Mouse (Mus musculus): ENCODE measurements at regions not wholly inside any gene's neighbourhood (a gene's known extent, or its start where the extent isn't known, plus 50 kb on each side); places are given as distances from the start of the nearest gene placed in this dataset.

- no peak for ATAC-seq (ENCODE audit: low read depth)
- no peak overlapping the region for H3K4me3 ChIP-seq
- no peaks in the 10 kb centered on the region for H3K36me3 ChIP-seq
- no peaks in the 10 kb centered on the region for H3K4me1 ChIP-seq (replicated peaks)
- H3K9me3 ChIP-seq: no peaks in the 10 kb centered on the region
- no peak overlapping the region for H3K27ac ChIP-seq (replicated peaks)
- 91% methylated on average over 1 of the region's 1 CpGs for WGBS
- H3K9ac ChIP-seq: no peak overlapping the region
- H3K27me3 ChIP-seq: no peaks in the 10 kb centered on the region
- H3K4me2 ChIP-seq: no peak overlapping the region
These were observed 841.6 kb upstream of the Adam24 start for GRCm38 (mm10) chr8:39833251-39833650.

- H3K4me2 ChIP-seq: no peak overlapping the region
- no peaks in the 10 kb centered on the region for H3K9me3 ChIP-seq
- H3K4me1 ChIP-seq (replicated peaks): no peaks in the 10 kb centered on the region
- no peak overlapping the region for H3K9ac ChIP-seq
- H3K36me3 ChIP-seq: no peaks in the 10 kb centered on the region
- no peak for ATAC-seq (ENCODE audit: low read depth)
- no peak overlapping the region for H3K27ac ChIP-seq (replicated peaks)
- WGBS: 66% methylated on average over 2 of the region's 2 CpGs
- no peak overlapping the region for H3K4me3 ChIP-seq
- no peaks in the 10 kb centered on the region for H3K27me3 ChIP-seq
These were observed 828.0 kb upstream of the Adam24 start for GRCm38 (mm10) chr8:39846854-39847253.

GRCm38 (mm10) chr8:39862544-39862943 is 812.3 kb upstream of the Adam24 start:
- no peak for ATAC-seq (ENCODE audit: low read depth)
- H3K36me3 ChIP-seq: no peaks in the 10 kb centered on the region
- H3K4me2 ChIP-seq: no peak overlapping the region
- H3K9ac ChIP-seq: no peak overlapping the region
- H3K27ac ChIP-seq (replicated peaks): no peak overlapping the region
- no peaks in the 10 kb centered on the region for H3K9me3 ChIP-seq
- no peak overlapping the region for H3K4me3 ChIP-seq
- H3K27me3 ChIP-seq: no peaks in the 10 kb centered on the region
- no peaks in the 10 kb centered on the region for H3K4me1 ChIP-seq (replicated peaks)
- WGBS: 85% methylated on average over 2 of the region's 2 CpGs

- H3K4me2 ChIP-seq: no peak overlapping the region
These were observed 772.6 kb upstream of the Adam24 start for GRCm38 (mm10) chr8:39902251-39902650.

GRCm38 (mm10) chr8:39912926-39913325 is 762.0 kb upstream of the Adam24 start:
- H3K36me3 ChIP-seq: no peaks in the 10 kb centered on the region
- 70% methylated on average over 2 of the region's 2 CpGs for WGBS
- no peak for ATAC-seq (ENCODE audit: low read depth)

More at GRCm38 (mm10) chr8:39902251-39902650, 772.6 kb upstream of the Adam24 start:
- WGBS: 87% methylated on average over 1 of the region's 1 CpGs
- no peak overlapping the region for H3K9ac ChIP-seq
- H3K4me1 ChIP-seq (replicated peaks): no peaks in the 10 kb centered on the region
- H3K4me3 ChIP-seq: no peak overlapping the region
- no peak for ATAC-seq (ENCODE audit: low read depth)
- no peaks in the 10 kb centered on the region for H3K36me3 ChIP-seq
- no peaks in the 10 kb centered on the region for H3K9me3 ChIP-seq
- H3K27me3 ChIP-seq: no peaks in the 10 kb centered on the region
- H3K27ac ChIP-seq (replicated peaks): no peak overlapping the region

GRCm38 (mm10) chr8:39921336-39921735 is 753.5 kb upstream of the Adam24 start:
- WGBS: 84% methylated on average over 2 of the region's 2 CpGs
- H3K27ac ChIP-seq (replicated peaks): no peak overlapping the region
- H3K4me2 ChIP-seq: no peak overlapping the region
- no peaks in the 10 kb centered on the region for H3K4me1 ChIP-seq (replicated peaks)
- H3K9me3 ChIP-seq: no peaks in the 10 kb centered on the region
- ATAC-seq (ENCODE audit: low read depth): no peak
- H3K4me3 ChIP-seq: no peak overlapping the region
- no peak overlapping the region for H3K9ac ChIP-seq
- no peaks in the 10 kb centered on the region for H3K27me3 ChIP-seq
- no peaks in the 10 kb centered on the region for H3K36me3 ChIP-seq

More at GRCm38 (mm10) chr8:39912926-39913325, 762.0 kb upstream of the Adam24 start:
- H3K27ac ChIP-seq (replicated peaks): no peak overlapping the region
- no peaks in the 10 kb centered on the region for H3K27me3 ChIP-seq
- no peaks in the 10 kb centered on the region for H3K9me3 ChIP-seq
- no peaks in the 10 kb centered on the region for H3K4me1 ChIP-seq (replicated peaks)
- H3K4me3 ChIP-seq: no peak overlapping the region
- no peak overlapping the region for H3K4me2 ChIP-seq
- no peak overlapping the region for H3K9ac ChIP-seq

GRCm38 (mm10) chr8:39923741-39924140 is 751.1 kb upstream of the Adam24 start:
- H3K4me1 ChIP-seq (replicated peaks): no peaks in the 10 kb centered on the region
- ATAC-seq (ENCODE audit: low read depth): no peak
- H3K4me3 ChIP-seq: no peak overlapping the region
- H3K4me2 ChIP-seq: no peak overlapping the region
- H3K9me3 ChIP-seq: no peaks in the 10 kb centered on the region
- no peak overlapping the region for H3K27ac ChIP-seq (replicated peaks)
- H3K27me3 ChIP-seq: no peaks in the 10 kb centered on the region
- no peaks in the 10 kb centered on the region for H3K36me3 ChIP-seq
- 59% methylated on average over 2 of the region's 2 CpGs for WGBS
- H3K9ac ChIP-seq: no peak overlapping the region

GRCm38 (mm10) chr8:39950178-39950896 is 724.5 kb upstream of the Adam24 start:
- Histone ChIP-seq H3K27me3 (no peaks in the 10 kb centered on the region), H3K4me2 (no peak overlapping the region), H3K27ac (replicated peaks) (no peak overlapping the region), H3K4me1 (replicated peaks) (no peaks in the 10 kb centered on the region), H3K4me3 (no peak overlapping the region), H3K9me3 (no peaks in the 10 kb centered on the region), H3K36me3 (no peaks in the 10 kb centered on the region), H3K9ac (no peak overlapping the region)
- WGBS: 62% methylated on average over 6 of the region's 6 CpGs
- peak; percentile 86 for ATAC-seq (ENCODE audit: low read depth)

- 61% methylated on average over 5 of the region's 5 CpGs for WGBS
- no peak overlapping the region for H3K9ac ChIP-seq
- no peaks in the 10 kb centered on the region for H3K36me3 ChIP-seq
- no peak overlapping the region for H3K4me2 ChIP-seq
- H3K27me3 ChIP-seq: no peaks in the 10 kb centered on the region
- no peaks in the 10 kb centered on the region for H3K9me3 ChIP-seq
- H3K4me1 ChIP-seq (replicated peaks): no peaks in the 10 kb centered on the region
- H3K4me3 ChIP-seq: no peak overlapping the region
- no peak for ATAC-seq (ENCODE audit: low read depth)
- no peak overlapping the region for H3K27ac ChIP-seq (replicated peaks)
These were observed 720.4 kb upstream of the Adam24 start for GRCm38 (mm10) chr8:39954497-39954896.

GRCm38 (mm10) chr8:39954924-39955323 is 720.0 kb upstream of the Adam24 start:
- H3K27ac ChIP-seq (replicated peaks): no peak overlapping the region
- no peak overlapping the region for H3K4me2 ChIP-seq
- H3K9me3 ChIP-seq: no peaks in the 10 kb centered on the region
- H3K36me3 ChIP-seq: no peaks in the 10 kb centered on the region
- H3K9ac ChIP-seq: no peak overlapping the region
- WGBS: 40% methylated on average over 4 of the region's 4 CpGs
- no peak for ATAC-seq (ENCODE audit: low read depth)
- no peak overlapping the region for H3K4me3 ChIP-seq
- no peaks in the 10 kb centered on the region for H3K4me1 ChIP-seq (replicated peaks)
- H3K27me3 ChIP-seq: no peaks in the 10 kb centered on the region

- no peaks in the 10 kb centered on the region for H3K9me3 ChIP-seq
- ATAC-seq (ENCODE audit: low read depth): no peak
- H3K27ac ChIP-seq (replicated peaks): no peak overlapping the region
- H3K9ac ChIP-seq: no peak overlapping the region
- no peaks in the 10 kb centered on the region for H3K27me3 ChIP-seq
- no peaks in the 10 kb centered on the region for H3K36me3 ChIP-seq
- no peak overlapping the region for H3K4me3 ChIP-seq
- 93% methylated on average over 1 of the region's 1 CpGs for WGBS
- H3K4me1 ChIP-seq (replicated peaks): no peaks in the 10 kb centered on the region
- H3K4me2 ChIP-seq: no peak overlapping the region
These were observed 669.6 kb upstream of the Adam24 start for GRCm38 (mm10) chr8:40005207-40005837.

- 90% methylated on average over 5 of the region's 5 CpGs for WGBS
- no peaks in the 10 kb centered on the region for H3K4me1 ChIP-seq (replicated peaks)
- H3K27me3 ChIP-seq: no peaks in the 10 kb centered on the region
- H3K4me3 ChIP-seq: no peak overlapping the region
- no peaks in the 10 kb centered on the region for H3K36me3 ChIP-seq
- H3K9ac ChIP-seq: no peak overlapping the region
- ATAC-seq (ENCODE audit: low read depth): no peak
- H3K4me2 ChIP-seq: no peak overlapping the region
- H3K9me3 ChIP-seq: no peaks in the 10 kb centered on the region
- no peak overlapping the region for H3K27ac ChIP-seq (replicated peaks)
These were observed 655.5 kb upstream of the Adam24 start for GRCm38 (mm10) chr8:40019281-40019943.

Measured in neural tube, embryonic 13.5 days (tissue).